ENCODE assay signal across 12 mouse cellular contexts in genomic region chr16:91053599-91053998, GRCm38 (mm10). TPM values are rescaled to one million over a fixed set of nuclear protein-coding genes. Genes with fewer than 3 reads are reported as not detected.
"Had no signal": no experiment of that assay in that cellular context is flagged by ENCODE, and none has a peak within 500 bp of the region (broad histone marks: within the 10 kb centered on the region; RNA-seq: fewer than 3 reads in every experiment).

No protein-coding gene starts in this region.

- H3K4me1 ChIP-seq: midbrain, embryonic 12.5 days; neural tube, embryonic 15.5 days had no signal

- H3K36me3 ChIP-seq: limb, embryonic 13.5 days; midbrain, embryonic 12.5 days; neural tube, embryonic 15.5 days had no signal

- H3K4me2 ChIP-seq: limb, embryonic 13.5 days; midbrain, embryonic 12.5 days; neural tube, embryonic 15.5 days had no signal

- H3K27ac ChIP-seq: limb, embryonic 13.5 days; liver, embryonic 14.5 days; midbrain, embryonic 12.5 days; neural tube, embryonic 15.5 days; stomach, postnatal 0 days had no signal

- DNase-seq: kidney, postnatal 14 days; left cerebral cortex, postnatal 4 days; lung, adult 18-20 months; thymus, adult 2 months; thymus, postnatal 25 days had no signal

- H3K9ac ChIP-seq: limb, embryonic 13.5 days; liver, embryonic 14.5 days; midbrain, embryonic 12.5 days; neural tube, embryonic 15.5 days had no signal

- H3K4me3 ChIP-seq: limb, embryonic 13.5 days; midbrain, embryonic 12.5 days; myocyte; neural tube, embryonic 15.5 days had no signal

- H3K9me3 ChIP-seq: limb, embryonic 13.5 days; midbrain, embryonic 12.5 days; neural tube, embryonic 15.5 days had no signal

RNA-seq across cellular contexts. Expression of gene 4932438H23Rik, which starts 41.3 kb away (rescaled TPM):
- polyA plus RNA-seq: liver, adult 2 months; liver, embryonic 14.5 days had no signal
